Mouse (Mus musculus) CH12.LX (cell line): ENCODE measurements around the gene Car5a. TPM values are rescaled to one million over a fixed set of nuclear protein-coding genes. Genes with fewer than 3 reads are reported as not detected.

Source experiments
- DNase-seq: peaks from one replicate; pipeline ENCODE4 v3.0.0-alpha.2; 2013; ENCODE audit errors: extremely low read depth
- H3K27ac ChIP-seq: 2 replicates; pipeline ENCODE4 v1.5.1; 2012; ENCODE audit warnings: low read depth, mild to moderate bottlenecking, control low read depth, moderate library complexity; ENCODE audit not compliant: insufficient read depth
- H3K27me3 ChIP-seq: replicated peaks from 2 replicates; pipeline ENCODE3; 2012; ENCODE audit warnings: inconsistent platforms
- H3K36me3 ChIP-seq, 2 experiments: replicated peaks in 1 of 2; 2 replicates each; pipeline versions ENCODE3 to v1.6.1; 2012; ENCODE audit warnings: inconsistent platforms in 1 of 2, low read length in 1 of 2, mild to moderate bottlenecking in 1 of 2, mixed read lengths in 1 of 2, moderate library complexity in 1 of 2; ENCODE audit not compliant: control insufficient read depth in 1 of 2, insufficient read depth in 1 of 2
- H3K4me1 ChIP-seq, 2 experiments: 2 replicates each; pipeline ENCODE4 v1.6.1; 2012; ENCODE audit warnings: inconsistent platforms in 1 of 2, moderate library complexity in 1 of 2; ENCODE audit not compliant: insufficient read depth in 2 of 2, control insufficient read depth in 1 of 2
- H3K4me2 ChIP-seq: 2 replicates; pipeline ENCODE4 v1.6.1; 2012; ENCODE audit warnings: low read depth, mild to moderate bottlenecking, control low read depth; ENCODE audit not compliant: poor library complexity, insufficient read depth, severe bottlenecking
- H3K4me3 ChIP-seq, 3 experiments: fragments of 150-350 bp in 1 of 3; sonication (generic) in 1 of 3; replicated peaks in 1 of 3; 2 replicates each; pipeline versions ENCODE3 to v1.5.1; 2011 to 2012; ENCODE audit warnings: low read depth in 2 of 3, low read length in 2 of 3, mild to moderate bottlenecking in 2 of 3, moderate library complexity in 2 of 3, control low read depth in 1 of 3, improper control_type of control experiment in 1 of 3, inconsistent platforms in 1 of 3, mixed read lengths in 1 of 3; ENCODE audit not compliant: poor library complexity in 1 of 3
- H3K79me2 ChIP-seq: replicated peaks from 2 replicates; pipeline ENCODE4 v1.6.1; 2012; ENCODE audit warnings: mild to moderate bottlenecking, moderate library complexity; ENCODE audit not compliant: control insufficient read depth, poor library complexity, insufficient read depth, severe bottlenecking; ENCODE audit errors: extremely low read depth
- H3K9ac ChIP-seq: 2 replicates; pipeline ENCODE4 v1.6.1; 2012; ENCODE audit warnings: low read depth, mild to moderate bottlenecking, control low read depth, moderate library complexity; ENCODE audit not compliant: insufficient read depth
- H3K9me3 ChIP-seq: replicated peaks from 2 replicates; pipeline ENCODE3; 2012; ENCODE audit warnings: low read length, inconsistent platforms, mixed read lengths
- BHLHE40 ChIP-seq: IDR thresholded peaks from 2 replicates; pipeline ENCODE4 v1.6.1; 2011; ENCODE audit warnings: mild to moderate bottlenecking, low read depth, low read length, improper control_type of control experiment
- CHD2 ChIP-seq: IDR thresholded peaks from 2 replicates; pipeline ENCODE4 v1.6.1; 2011; ENCODE audit warnings: low read length, improper control_type of control experiment
- CTCF ChIP-seq, 2 experiments: IDR thresholded peaks in 1 of 2; conservative IDR thresholded peaks in 1 of 2; 2 replicates each; pipeline ENCODE4 v1.5.1; 2011 to 2012; ENCODE audit warnings: low read depth in 2 of 2, low read length in 2 of 2, improper control_type of control experiment in 1 of 2, inconsistent platforms in 1 of 2, mild to moderate bottlenecking in 1 of 2, moderate library complexity in 1 of 2
- E2F4 ChIP-seq: IDR thresholded peaks from 2 replicates; pipeline ENCODE4 v1.6.1; 2011; ENCODE audit warnings: low read depth, low read length, improper control_type of control experiment; ENCODE audit not compliant: insufficient replicate concordance
- ETS1 ChIP-seq: conservative IDR thresholded peaks from 2 replicates; pipeline ENCODE4 v1.6.1; 2012; ENCODE audit warnings: low read depth, mild to moderate bottlenecking, inconsistent platforms, low read length, improper control_type of control experiment, moderate library complexity
- GABPA ChIP-seq: IDR thresholded peaks from 2 replicates; pipeline ENCODE4 v1.6.1; 2012; ENCODE audit warnings: low read depth, low read length, improper control_type of control experiment, inconsistent platforms; ENCODE audit not compliant: insufficient replicate concordance
- HCFC1 ChIP-seq: IDR thresholded peaks from 2 replicates; pipeline ENCODE4 v1.6.1; 2012; ENCODE audit warnings: low read depth, mild to moderate bottlenecking, inconsistent platforms, low read length, improper control_type of control experiment
- JUN ChIP-seq: IDR thresholded peaks from 2 replicates; pipeline ENCODE4 v1.6.1; 2011; ENCODE audit warnings: low read depth, mild to moderate bottlenecking, low read length, improper control_type of control experiment, moderate library complexity; ENCODE audit not compliant: insufficient read depth
- JUND ChIP-seq: conservative IDR thresholded peaks from 2 replicates; pipeline ENCODE4 v1.6.1; 2011; ENCODE audit warnings: low read depth, low read length, improper control_type of control experiment
- MAX ChIP-seq: IDR thresholded peaks from 2 replicates; pipeline ENCODE4 v1.6.1; 2011; ENCODE audit warnings: low read length, improper control_type of control experiment
- MAZ ChIP-seq: IDR thresholded peaks from 2 replicates; pipeline ENCODE4 v1.6.1; 2012; ENCODE audit warnings: low read depth, mild to moderate bottlenecking, inconsistent platforms, low read length, improper control_type of control experiment, moderate library complexity
- MEF2A ChIP-seq: IDR thresholded peaks from 2 replicates; pipeline ENCODE4 v1.6.1; 2014; ENCODE audit warnings: low read depth, mild to moderate bottlenecking, inconsistent platforms, low read length, improper control_type of control experiment, borderline replicate concordance
- MXI1 ChIP-seq: IDR thresholded peaks from 2 replicates; pipeline ENCODE4 v1.6.1; 2011; ENCODE audit warnings: mild to moderate bottlenecking, low read depth, low read length, improper control_type of control experiment
- MYC ChIP-seq: IDR thresholded peaks from 2 replicates; pipeline ENCODE4 v1.6.1; 2011; ENCODE audit warnings: low read depth, mild to moderate bottlenecking, improper control_type of control experiment, low read length
- PAX5 ChIP-seq: IDR thresholded peaks from 2 replicates; pipeline ENCODE4 v1.6.1; 2012; ENCODE audit warnings: low read length, inconsistent platforms, mixed read lengths
- POLR2A ChIP-seq: IDR thresholded peaks from 2 replicates; pipeline ENCODE4 v1.6.1; 2011; ENCODE audit warnings: low read depth, mild to moderate bottlenecking, improper control_type of control experiment, low read length
- RAD21 ChIP-seq: IDR thresholded peaks from 2 replicates; pipeline ENCODE4 v1.6.1; 2011; ENCODE audit warnings: low read depth, mild to moderate bottlenecking, low read length, improper control_type of control experiment, moderate library complexity
- TBP ChIP-seq: conservative IDR thresholded peaks from 2 replicates; pipeline ENCODE4 v1.6.1; 2011; ENCODE audit warnings: low read depth, low read length, improper control_type of control experiment
- TCF12 ChIP-seq: IDR thresholded peaks from 2 replicates; pipeline ENCODE4 v1.6.1; 2014; ENCODE audit warnings: low read depth, mild to moderate bottlenecking, inconsistent platforms, low read length, improper control_type of control experiment
- USF1 ChIP-seq: IDR thresholded peaks from 2 replicates; pipeline ENCODE4 v1.6.1; 2014; ENCODE audit warnings: low read depth, mild to moderate bottlenecking, inconsistent platforms, low read length, improper control_type of control experiment
- USF2 ChIP-seq: conservative IDR thresholded peaks from 2 replicates; pipeline ENCODE4 v1.6.1; 2011; ENCODE audit warnings: low read depth, low read length, improper control_type of control experiment
- ZC3H11A ChIP-seq: IDR thresholded peaks from 2 replicates; pipeline ENCODE4 v1.6.1; 2012; ENCODE audit warnings: low read depth, mild to moderate bottlenecking, inconsistent platforms, low read length, improper control_type of control experiment
- ZKSCAN1 ChIP-seq: IDR thresholded peaks from 2 replicates; pipeline ENCODE4 v1.6.1; 2012; ENCODE audit warnings: low read depth, inconsistent platforms, low read length, improper control_type of control experiment, borderline replicate concordance
- ZMIZ1 ChIP-seq: IDR thresholded peaks from 2 replicates; pipeline ENCODE4 v1.6.1; 2012; ENCODE audit warnings: low read depth, mild to moderate bottlenecking, inconsistent platforms, low read length, improper control_type of control experiment
- ZNF384 ChIP-seq: IDR thresholded peaks from 2 replicates; pipeline ENCODE4 v1.6.1; 2012; ENCODE audit warnings: low read depth, low read length, improper control_type of control experiment, inconsistent platforms
- dilution Hi-C: fragments of 300-500 bp; cut with MboI; formaldehyde crosslinking; loops from 2 replicates; pipeline ENCODE4 v1.14.3; 2020; ENCODE audit warnings: low sequenced_read_pairs; ENCODE audit not compliant: extremely low pct_unique_long_range_greater_than_20kb, extremely low pct_ligation_motif_present
- in situ Hi-C: fragments of 300-500 bp; cut with MboI; formaldehyde crosslinking; loops from 3 replicates; pipeline ENCODE4 v1.14.3; 2019; ENCODE audit warnings: low sequenced_read_pairs, low pct_ligation_motif_present, low pct_unique_long_range_greater_than_20kb, mixed read lengths
- polyA plus RNA-seq: library from polyadenylated mRNA; unstranded; fragments of >175 nt; gene quantifications from 2 replicates; pipeline ENCODE4 v1.2.1, GENCODE M21; 2012; ENCODE audit warnings: low read depth; ENCODE audit not compliant: insufficient read length
- total RNA-seq, 2 experiments: library from RNA; depleted of rRNA; stranded (reverse); fragments of 300-350 nt in 1 of 2; fragments of >200 nt in 1 of 2; gene quantifications; 2 replicates each; pipeline ENCODE4 v1.2.3; 2012 to 2014

The Car5a gene
- total and polyA plus RNA-seq, 3 experiments: 1.6 to 9.7 TPM; not detected in 1

GRCm38 (mm10) chr8:121966714-121967448 lies 22.2 kb upstream of the Car5a start:
- Histone ChIP-seq H3K9ac (no peak overlapping the region), H3K4me2 (no peak overlapping the region), H3K4me1 (peaks cover 17 to 71% of the 10 kb centered on the region in 2 experiments), H3K27me3 (no peaks in the 10 kb centered on the region), H3K79me2 (peaks cover 8% of the 10 kb centered on the region), H3K27ac (no peak overlapping the region), H3K9me3 (no peaks in the 10 kb centered on the region), H3K4me3 (no peak overlapping the region), H3K36me3 (peaks cover 6 to 39% of the 10 kb centered on the region in 2 experiments)
- dilution Hi-C loops: no loop called here
- DNase-seq: no peak
- in situ Hi-C loops: no loop called here
- TF ChIP-seq PAX5 (no peak), TCF12 (no peak), RAD21 (no peak), ZC3H11A (no peak), USF1 (no peak), TBP (no peak), MXI1 (no peak), MEF2A (no peak), USF2 (no peak), CHD2 (no peak), E2F4 (no peak), JUND (no peak), ZNF384 (no peak), ETS1 (no peak), MAX (no peak), JUN (no peak)

GRCm38 (mm10) chr8:121966110-121966509 lies 21.4 kb upstream of the Car5a start:
- Histone ChIP-seq H3K4me3 (no peak overlapping the region), H3K27ac (no peak overlapping the region), H3K36me3 (peaks cover 6 to 44% of the 10 kb centered on the region in 2 experiments), H3K9me3 (no peaks in the 10 kb centered on the region), H3K79me2 (peaks cover 8% of the 10 kb centered on the region), H3K4me1 (peaks cover 11 to 63% of the 10 kb centered on the region in 2 experiments), H3K9ac (no peak overlapping the region), H3K4me2 (no peak overlapping the region), H3K27me3 (no peaks in the 10 kb centered on the region)
- DNase-seq: no peak
- in situ Hi-C loops: no loop called here
- no peak for TF ChIP-seq MEF2A
- TF ChIP-seq POLR2A: no peak
- TF ChIP-seq PAX5: no peak
- TF ChIP-seq ZMIZ1: no peak
- TF ChIP-seq TBP: no peak
- TF ChIP-seq HCFC1: no peak
- no peak for TF ChIP-seq ZC3H11A
- TF ChIP-seq CHD2: no peak
- TF ChIP-seq MAZ: no peak
- no peak for TF ChIP-seq JUN
- no peak for TF ChIP-seq RAD21
- TF ChIP-seq ZKSCAN1: no peak
- no peak for TF ChIP-seq CTCF (conservative IDR thresholded peaks at IDR 0.05 in 1 of 2, IDR thresholded peaks at IDR 0.05 in 1 of 2; ENCODE audit: low read depth in 2 of 2, low read length in 2 of 2)
- no peak for TF ChIP-seq MYC
- no peak for TF ChIP-seq GABPA
- no peak for TF ChIP-seq BHLHE40
- no peak for TF ChIP-seq E2F4
- dilution Hi-C loops: no loop called here
